Mouse (Mus musculus): Measurements from ENCODE around the gene Tyro3. TPM values are rescaled to one million over a fixed set of nuclear protein-coding genes. Genes with fewer than 3 reads are reported as not detected.
A peak's percentile ranks its signal among the peaks of the same experiment; 100 is the strongest.

Tyro3 gene
- total RNA-seq, 2 experiments from 2014 or later, result not detected

DNA sequence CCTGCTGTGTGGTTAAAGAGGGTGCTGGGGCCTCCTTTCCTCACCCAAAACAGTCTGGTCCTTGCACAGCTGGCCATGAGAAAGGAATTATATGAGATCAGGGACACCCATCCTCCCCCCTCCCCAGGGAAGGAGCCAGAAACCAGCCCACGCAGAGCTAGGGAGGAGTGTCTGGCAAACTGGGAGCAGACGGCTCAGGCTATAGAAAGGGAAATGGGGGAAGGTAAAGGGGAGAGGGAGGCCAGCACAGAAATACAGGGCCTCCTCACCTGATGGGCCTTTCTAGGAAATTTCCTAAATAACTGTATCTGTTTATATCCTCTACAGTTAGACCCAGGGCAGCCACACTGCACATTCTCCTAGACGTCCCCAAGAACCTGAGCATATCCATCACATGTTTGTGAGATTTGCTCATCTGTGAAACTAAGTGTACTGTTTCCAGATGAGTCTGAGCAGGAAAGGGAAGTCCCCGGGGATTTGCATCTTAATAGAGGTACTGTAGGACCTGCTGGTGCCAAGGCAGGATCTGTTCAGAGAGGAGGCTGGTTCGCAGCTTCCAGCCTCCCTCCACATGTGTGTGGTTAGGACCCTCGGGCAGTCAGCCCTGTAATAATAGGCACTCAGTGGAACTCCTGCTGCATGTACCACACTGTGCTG lies 6.2 kb downstream of the Tyro3 start:
- no peak for ATAC-seq (replicated peaks; ENCODE audit: poor library complexity)

DNA sequence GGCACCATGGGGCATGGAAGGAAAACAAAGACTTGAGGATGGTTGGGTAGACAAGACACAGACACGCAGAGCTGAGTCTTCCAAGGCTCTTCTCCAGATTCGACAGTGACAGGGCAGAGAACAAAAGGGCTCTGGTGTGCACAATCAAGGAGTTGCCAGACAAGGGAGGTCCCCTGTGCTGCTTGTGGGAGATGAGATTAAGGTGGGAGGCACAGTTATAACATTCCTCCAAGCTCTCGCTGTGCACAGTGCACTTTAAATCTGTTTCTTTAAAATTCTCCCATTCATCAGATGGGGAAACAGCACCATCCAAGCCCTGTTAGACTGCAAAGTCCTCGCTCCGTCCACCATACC lies 6.7 kb downstream of the Tyro3 start:
- no peak for ATAC-seq (replicated peaks; ENCODE audit: poor library complexity)

DNA sequence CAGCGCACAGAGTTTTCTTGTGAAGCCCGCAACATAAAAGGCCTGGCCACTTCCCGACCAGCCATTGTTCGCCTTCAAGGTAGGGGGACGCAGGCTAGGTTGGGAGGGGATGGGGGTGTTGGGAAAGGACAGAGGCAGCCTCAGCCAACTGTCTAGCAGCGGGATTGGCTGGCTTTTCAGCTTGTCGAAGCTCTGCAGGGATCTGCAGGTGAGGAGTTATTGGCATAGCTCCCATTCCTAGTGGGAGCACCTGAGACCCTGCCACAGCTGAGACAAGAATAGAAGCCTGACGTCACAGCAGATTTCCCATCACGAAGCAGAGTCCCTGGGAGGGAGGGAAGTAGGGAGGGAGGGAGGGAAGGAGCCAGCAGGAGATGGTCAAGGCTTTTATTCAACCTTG lies 7.2 kb downstream of the Tyro3 start:
- no peak for ATAC-seq (replicated peaks; ENCODE audit: poor library complexity)

DNA sequence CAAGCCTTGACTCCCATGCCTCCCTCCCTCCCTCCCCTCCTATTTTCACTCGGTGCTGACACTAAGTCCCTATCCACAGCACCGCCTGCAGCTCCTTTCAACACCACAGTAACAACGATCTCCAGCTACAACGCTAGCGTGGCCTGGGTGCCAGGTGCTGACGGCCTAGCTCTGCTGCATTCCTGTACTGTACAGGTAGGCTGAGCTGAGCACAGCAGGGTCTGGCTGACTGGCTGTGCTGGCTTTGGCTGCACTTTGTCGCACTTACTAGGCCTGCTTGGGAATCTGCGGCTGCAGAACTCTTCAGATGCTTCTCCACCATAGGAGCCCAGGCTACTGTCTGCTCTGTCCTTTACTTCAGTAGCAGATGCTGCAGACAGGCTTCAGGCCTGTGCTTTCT lies 8.0 kb downstream of the Tyro3 start:
- no peak for ATAC-seq (replicated peaks; ENCODE audit: poor library complexity)

DNA sequence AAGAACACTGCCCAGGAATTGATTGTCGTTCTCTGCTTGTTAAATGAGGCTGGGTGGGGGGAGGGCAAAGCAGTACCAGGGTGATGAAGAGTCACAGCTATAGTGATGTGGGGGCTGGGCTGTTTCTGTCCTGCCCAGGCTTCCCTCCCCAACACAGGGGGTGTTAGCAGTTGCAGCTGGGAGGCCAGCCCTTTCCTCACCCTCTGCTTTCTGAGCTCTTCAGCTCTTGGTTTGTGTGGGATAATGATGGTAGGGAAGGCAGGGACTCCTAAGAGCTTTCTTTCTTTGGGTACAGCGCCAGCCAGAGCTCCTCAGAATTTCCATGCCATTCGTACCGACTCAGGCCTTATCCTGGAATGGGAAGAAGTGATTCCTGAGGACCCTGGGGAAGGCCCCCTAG lies 10.9 kb downstream of the Tyro3 start:
- ATAC-seq (replicated peaks; ENCODE audit: poor library complexity), result no peak

DNA sequence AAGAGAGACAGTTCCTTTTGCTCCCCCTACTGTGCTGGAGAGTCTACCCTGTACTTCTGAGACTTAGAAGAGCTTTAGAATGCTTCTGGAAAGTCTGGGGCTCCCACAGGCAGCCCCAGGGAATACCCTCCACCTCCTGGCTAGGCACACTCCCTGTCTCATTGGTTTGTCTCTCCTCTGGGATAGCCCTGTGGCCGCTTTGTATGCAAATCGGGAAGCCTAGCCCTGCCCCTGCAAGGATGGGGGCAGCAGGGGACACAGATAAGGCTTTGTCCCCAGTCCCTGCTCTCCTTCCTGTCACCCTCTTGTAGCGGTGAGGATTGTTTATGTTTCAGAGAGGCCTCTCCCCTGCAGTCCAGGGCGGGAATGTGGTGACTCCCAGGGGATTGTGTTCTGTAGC lies 11.3 kb downstream of the Tyro3 start:
- ATAC-seq (replicated peaks; ENCODE audit: poor library complexity), result no peak

DNA sequence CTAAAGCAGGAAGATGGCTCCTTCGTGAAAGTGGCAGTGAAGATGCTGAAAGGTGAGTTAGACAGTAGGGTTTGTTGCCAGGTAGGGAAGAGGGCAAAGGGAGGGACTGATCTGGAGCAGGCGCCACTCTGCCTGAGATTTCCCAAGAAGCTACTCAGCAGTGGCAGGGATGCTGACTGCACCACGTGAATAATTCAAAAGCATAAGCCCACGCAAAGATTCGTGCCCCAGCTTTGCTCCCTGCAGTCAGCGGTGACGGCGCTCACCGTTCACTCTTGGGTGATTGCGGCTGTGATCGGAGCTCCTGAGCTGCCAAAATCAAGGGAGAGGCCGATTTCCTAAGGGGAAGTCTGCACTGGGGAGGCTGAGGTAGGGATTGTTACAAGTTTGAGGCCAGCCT lies 13.4 kb downstream of the Tyro3 start:
- ATAC-seq (replicated peaks; ENCODE audit: poor library complexity), result no peak

DNA sequence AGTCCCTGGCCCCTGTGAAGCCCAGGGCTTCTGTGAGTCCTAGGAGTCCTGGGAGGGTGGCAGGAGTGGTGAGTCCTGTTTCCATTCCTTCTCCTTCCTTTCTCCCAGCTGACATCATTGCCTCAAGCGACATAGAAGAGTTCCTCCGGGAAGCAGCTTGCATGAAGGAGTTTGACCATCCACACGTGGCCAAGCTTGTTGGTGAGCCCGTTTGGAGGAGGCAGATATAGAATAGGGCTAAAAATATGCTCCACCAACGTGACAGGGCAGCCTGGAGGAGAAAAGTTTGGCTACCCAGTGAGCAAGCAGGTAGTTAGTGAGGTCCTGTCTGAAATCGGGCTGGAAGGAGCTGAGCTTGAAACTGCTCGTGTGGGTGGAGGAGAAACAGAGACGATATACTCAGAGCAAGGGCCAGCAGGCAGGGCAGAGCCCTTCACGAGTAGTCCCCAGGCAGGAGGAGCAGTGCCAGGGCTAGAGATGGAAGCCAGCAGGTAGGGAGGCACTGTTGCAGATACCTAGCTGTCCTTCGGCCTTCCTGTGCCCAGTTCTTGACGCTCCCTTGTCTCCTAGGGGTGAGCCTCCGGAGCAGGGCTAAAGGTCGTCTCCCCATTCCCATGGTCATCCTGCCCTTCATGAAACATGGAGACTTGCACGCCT lies 14.1 kb downstream of the Tyro3 start:
- no peak for ATAC-seq (replicated peaks; ENCODE audit: poor library complexity)

DNA sequence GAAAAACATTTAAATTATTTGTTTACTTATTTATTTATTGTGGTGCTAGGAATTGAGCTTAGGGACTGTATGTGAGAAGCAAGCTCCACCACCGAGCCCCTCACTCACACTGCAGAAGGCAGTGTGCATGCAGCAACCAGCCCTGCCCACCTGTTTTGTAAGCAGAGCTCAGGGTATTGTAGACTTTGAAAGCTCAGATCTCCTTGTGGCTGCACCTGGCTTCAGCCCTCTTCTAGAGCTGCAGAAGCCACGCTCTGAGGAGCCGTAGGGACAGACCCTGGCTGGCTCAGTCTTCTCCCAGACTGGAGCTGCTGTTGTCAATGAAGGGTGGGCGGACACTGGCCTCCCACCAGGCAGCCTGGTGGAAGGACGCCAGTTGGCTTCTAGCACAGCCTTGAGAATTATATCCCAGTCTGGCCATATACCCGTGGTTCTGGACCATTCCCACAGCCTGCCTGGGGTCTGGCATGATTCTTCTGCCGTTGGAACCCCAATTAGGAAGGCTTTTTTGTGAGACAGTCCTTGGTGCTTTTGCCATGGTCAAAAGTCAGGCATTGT lies 16.9 kb downstream of the Tyro3 start:
- no peak for ATAC-seq (replicated peaks; ENCODE audit: poor library complexity)

DNA sequence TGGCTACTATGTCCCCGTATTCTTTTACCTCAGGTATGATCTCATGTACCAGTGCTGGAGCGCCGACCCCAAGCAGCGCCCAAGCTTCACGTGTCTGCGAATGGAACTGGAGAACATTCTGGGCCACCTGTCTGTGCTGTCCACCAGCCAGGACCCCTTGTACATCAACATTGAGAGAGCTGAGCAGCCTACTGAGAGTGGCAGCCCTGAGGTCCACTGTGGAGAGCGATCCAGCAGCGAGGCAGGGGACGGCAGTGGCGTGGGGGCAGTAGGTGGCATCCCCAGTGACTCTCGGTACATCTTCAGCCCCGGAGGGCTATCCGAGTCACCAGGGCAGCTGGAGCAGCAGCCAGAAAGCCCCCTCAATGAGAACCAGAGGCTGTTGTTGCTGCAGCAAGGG lies 19.1 kb downstream of the Tyro3 start:
- ATAC-seq (replicated peaks; ENCODE audit: poor library complexity), result no peak

DNA sequence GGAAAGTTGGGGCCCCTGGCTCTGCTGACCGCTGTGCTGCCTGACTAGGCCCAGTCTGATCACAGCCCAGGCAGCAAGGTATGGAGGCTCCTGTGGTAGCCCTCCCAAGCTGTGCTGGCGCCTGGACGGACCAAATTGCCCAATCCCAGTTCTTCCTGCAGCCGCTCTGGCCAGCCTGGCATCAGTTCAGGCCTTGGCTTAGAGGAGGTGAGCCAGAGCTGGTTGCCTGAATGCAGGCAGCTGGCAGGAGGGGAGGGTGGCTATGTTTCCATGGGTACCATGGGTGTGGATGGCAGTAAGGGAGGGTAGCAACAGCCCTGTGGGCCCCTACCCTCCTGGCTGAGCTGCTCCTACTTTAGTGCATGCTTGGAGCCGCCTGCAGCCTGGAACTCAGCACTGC lies 19.5 kb downstream of the Tyro3 start:
- no peak for ATAC-seq (replicated peaks; ENCODE audit: poor library complexity)

DNA sequence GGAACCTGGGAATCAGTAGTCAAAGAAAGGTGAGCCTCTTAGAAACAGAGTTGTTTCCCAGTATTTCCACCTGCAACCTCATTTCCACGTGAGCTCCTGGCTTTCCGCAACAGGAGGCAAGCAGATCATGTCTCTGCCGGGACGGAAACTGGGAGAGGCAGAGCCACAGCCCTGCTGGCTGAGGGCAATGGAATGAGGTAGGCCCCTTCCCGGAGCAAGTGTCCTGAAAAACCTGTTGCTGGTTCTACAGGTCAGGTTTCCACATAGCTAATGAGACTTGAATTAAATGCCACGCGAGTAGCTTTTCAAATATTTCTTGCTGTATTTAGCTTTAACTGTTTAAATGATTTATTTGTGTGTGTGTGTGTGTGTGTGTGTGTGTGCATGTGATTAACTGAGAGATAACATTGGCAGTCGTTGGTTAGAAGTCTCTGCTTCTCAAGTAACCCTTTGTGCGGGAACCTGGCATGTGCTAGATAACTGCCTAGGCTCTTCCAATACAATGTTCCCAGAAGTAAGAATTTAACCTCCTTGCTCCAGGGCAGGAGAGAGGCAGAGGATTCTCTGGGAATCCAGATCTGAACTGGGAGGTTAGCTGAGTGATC lies 21.2 kb downstream of the Tyro3 start:
- no peak for ATAC-seq (replicated peaks; ENCODE audit: poor library complexity)

DNA sequence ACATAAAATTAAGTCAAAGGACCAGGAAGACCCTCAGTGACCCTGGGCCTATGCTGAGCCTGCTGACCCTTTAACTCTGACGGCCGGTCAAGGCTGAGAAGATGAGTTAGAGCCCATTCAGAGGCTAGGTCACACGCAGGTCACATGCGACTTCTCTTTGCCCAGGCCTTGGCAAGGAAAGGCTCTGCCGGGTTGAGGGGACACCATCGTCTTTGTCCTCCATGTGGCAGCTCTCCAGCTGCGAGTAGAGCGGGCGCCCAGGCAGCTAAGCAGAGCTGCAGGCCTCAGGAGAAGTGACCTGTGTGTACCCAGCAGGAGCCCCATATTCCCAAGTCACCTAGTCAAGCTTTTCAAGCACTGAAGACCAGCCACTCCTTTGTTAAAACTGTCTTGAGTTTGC lies 23.6 kb downstream of the Tyro3 start:
- ATAC-seq (replicated peaks; ENCODE audit: poor library complexity), result no peak

DNA sequence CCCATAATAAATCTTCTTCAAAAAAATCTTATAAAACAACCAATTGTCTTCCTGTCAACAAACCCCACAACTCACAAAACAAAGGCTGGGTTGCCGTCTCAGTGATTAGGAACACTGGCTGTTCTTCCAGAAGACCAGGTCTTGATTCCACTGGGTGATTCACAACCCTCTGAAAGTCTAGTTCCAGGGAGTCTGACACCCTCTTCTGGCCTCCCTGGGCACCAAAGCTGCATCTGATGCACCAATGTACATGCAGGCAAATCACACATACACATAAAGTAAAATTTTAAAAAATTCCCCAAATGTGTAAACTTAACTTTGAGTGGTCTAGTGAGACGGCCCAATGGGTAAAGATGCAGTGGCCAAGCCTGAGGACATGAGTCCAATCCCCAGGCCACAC lies 33.0 kb downstream of the Tyro3 start:
- ATAC-seq (replicated peaks; ENCODE audit: poor library complexity), result no peak

DNA sequence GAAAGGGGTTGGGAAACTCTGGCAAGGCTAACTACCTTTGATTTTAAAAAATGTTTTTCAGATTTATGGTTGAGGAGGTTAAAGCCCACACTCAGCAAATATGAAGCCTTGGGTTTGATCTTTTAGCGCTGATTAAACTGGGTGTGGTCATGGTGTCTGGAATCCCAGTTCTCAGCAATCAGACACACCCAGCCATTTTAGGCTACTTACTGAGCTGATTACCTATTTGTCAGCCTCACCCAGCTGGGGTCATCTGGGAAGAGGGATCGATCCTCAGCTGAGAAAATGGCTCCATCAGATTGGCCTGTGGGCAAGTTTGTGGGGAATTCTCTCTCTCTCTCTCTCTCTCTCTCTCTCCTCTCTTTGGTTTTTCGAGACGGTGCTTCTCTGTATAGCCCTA lies 36.7 kb downstream of the Tyro3 start:
- ATAC-seq (replicated peaks; ENCODE audit: poor library complexity), result no peak

DNA sequence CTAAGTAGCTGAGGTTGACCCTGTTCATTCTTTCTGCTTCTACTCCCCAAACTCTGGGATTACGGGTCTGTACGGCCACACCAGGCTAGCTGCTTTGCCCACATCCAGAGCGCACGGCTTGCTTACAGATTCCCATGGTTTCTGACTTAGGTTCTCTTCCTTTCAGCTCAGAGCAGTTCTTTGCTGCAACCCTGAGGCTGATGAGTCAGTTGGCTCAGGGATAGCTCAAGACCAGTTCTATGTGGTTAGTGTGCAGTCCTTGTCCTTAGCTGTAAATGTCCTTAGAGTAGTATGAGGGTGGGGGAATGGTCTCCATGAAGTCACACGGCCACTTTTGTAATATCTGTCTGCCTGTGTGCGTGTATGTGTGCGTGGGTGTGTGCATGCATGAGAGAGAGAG lies 40.1 kb downstream of the Tyro3 start:
- no peak for ATAC-seq (replicated peaks; ENCODE audit: poor library complexity)

DNA sequence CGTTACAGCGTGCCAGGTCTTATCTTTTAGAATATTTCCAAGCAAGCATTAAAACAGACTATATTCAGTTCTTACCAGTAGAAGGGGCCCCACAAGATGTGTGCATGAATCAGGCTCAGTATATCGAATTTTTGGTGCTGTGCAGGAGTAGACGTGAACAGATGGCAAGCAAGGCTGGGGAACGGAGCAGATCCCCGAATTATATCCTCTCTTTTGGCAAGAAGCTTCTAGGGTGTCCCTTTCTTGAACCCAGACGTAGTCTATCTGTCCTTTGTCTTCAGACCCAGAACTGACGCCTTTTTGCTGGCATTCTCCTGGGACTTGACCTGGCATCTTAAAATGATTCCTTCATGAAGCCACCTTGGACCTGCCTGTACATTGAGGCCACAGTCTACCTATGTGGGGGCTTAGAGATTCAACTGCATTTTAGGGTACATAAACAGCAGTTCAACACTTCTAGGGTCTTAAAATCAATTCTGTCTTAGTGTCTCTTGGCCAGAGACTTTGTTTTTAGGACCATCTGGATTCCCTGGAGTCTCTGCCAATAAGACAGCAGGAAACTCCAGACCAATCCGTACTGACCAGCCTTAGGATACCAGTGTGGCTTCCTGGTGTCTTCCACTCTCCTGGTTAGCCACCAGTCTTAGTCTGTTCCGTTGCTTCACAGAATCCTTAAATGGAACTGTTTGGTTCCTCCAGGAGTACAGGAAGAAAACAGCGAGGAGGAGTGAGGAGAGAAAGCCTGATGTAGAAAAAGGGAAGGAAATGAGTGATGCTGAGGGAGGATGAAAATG lies 41.0 kb downstream of the Tyro3 start:
- ATAC-seq (replicated peaks; ENCODE audit: poor library complexity), result no peak

DNA sequence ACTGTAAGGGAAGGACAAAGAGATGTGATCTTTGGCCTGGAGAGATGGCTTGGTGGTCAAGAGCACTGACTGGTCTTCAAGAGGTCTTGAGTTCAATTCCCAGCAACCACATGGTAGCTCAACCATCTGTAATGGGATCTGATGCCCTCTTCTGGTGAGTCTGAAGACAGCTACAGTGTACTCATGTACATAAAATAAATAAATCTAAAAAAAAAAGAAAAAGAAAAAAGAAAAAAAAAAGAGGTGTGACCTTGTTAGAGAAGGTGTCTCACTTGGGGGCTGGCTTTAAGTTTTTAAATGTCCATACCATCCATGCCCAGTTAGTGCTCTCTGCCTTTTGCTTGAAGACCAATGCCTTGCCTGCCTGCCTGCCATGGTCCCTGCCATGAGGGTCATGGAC lies 42.5 kb downstream of the Tyro3 start:
- ATAC-seq (replicated peaks; ENCODE audit: poor library complexity), result no peak

DNA sequence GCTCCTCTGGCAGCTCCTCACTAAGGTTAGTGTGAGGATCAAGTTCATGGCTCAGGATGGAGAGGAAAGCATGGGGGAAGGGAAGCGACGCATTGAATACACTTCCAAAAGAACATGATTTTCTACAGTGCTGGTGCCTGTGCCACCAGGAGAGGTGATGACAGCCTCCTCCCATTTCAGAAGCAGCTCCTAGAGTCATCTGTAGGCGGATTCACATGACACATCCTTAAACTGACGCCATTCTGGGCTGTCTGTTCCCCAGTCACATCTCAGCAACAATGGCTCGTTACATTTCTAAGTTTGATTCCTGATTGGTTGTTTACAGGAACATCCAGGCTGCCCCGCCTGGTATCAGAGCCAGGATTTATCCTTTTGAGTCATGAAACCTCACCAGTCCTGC lies 44.5 kb downstream of the Tyro3 start:
- no peak for ATAC-seq (replicated peaks; ENCODE audit: poor library complexity)

DNA sequence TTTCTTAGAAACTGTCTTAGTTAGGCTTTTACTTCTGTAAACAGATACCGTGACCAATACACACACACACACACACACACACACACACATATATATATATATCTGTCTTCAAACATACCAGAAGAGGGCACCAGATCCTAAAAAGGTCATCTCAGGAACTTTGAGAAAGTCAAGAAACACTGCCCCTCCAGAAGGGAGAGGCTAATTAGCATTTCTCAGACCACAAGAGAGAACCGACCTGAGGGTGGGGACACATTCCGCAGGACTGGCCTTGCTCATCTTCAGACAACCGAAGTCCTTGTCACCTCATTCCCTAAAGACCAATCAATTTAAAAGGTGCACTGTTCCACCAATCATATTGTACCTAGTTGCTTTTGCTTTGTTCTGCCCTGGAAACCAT lies 46.0 kb downstream of the Tyro3 start:
- ATAC-seq (replicated peaks; ENCODE audit: poor library complexity), result no peak

DNA sequence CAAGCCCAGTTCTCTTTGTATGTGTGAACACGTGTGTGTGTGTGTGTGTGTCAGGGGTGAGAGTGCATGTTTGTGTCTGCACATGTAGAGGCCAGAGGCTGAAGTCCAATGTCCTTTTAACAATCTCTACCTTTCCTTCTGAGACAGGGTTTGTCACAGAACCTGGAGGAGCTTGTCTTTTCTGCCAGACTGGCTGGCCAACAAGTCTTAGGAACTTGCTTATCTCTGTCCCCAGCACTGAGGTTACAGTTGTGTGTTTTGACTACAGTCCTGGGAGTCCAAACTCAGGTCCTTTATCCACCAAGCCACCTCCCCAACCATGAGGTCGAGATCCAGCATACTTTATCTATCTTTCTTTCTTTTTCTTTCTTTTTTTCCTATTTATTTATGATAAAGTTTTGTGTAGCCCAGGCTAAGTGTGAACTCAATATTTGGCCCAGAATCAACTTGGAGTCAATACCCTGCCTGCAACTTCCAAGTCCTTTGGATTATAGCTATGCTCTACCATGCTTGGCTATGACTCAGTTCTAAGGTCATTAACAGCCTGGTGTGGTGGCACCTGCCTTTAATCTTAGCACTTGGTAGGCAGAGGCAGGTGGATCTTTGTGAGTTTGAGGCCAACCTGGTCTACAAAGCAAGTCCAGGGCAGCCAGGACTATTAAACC lies 48.5 kb downstream of the Tyro3 start:
- peak; percentile 60 for ATAC-seq (replicated peaks; ENCODE audit: poor library complexity)

Data from megakaryocyte progenitor cell, adult 5-6 weeks (primary cell).